Mouse (Mus musculus) CH12.LX (cell line): ENCODE results near the gene Kif1a.

ENCODE experiments used
- CTCF ChIP-seq, 2 experiments: IDR thresholded peaks in 1 of 2; conservative IDR thresholded peaks in 1 of 2; 2 replicates each; pipeline ENCODE4 v1.5.1; 2011 to 2012; ENCODE audit warnings: low read depth in 2 of 2, low read length in 2 of 2, improper control_type of control experiment in 1 of 2, inconsistent platforms in 1 of 2, mild to moderate bottlenecking in 1 of 2, moderate library complexity in 1 of 2
- EP300 ChIP-seq: IDR thresholded peaks from 2 replicates; pipeline ENCODE4 v1.6.1; 2011; ENCODE audit warnings: low read length, improper control_type of control experiment
- MAX ChIP-seq: IDR thresholded peaks from 2 replicates; pipeline ENCODE4 v1.6.1; 2011; ENCODE audit warnings: low read length, improper control_type of control experiment
- MEF2A ChIP-seq: IDR thresholded peaks from 2 replicates; pipeline ENCODE4 v1.6.1; 2014; ENCODE audit warnings: low read depth, mild to moderate bottlenecking, inconsistent platforms, low read length, improper control_type of control experiment, borderline replicate concordance
- MXI1 ChIP-seq: IDR thresholded peaks from 2 replicates; pipeline ENCODE4 v1.6.1; 2011; ENCODE audit warnings: mild to moderate bottlenecking, low read depth, low read length, improper control_type of control experiment
- MYC ChIP-seq: IDR thresholded peaks from 2 replicates; pipeline ENCODE4 v1.6.1; 2011; ENCODE audit warnings: low read depth, mild to moderate bottlenecking, improper control_type of control experiment, low read length
- POLR2A ChIP-seq: IDR thresholded peaks from 2 replicates; pipeline ENCODE4 v1.6.1; 2011; ENCODE audit warnings: low read depth, mild to moderate bottlenecking, improper control_type of control experiment, low read length
- POLR2AphosphoS2 ChIP-seq: IDR thresholded peaks from 2 replicates; pipeline ENCODE4 v1.6.1; 2011; ENCODE audit warnings: low read depth, low read length, improper control_type of control experiment
- TBP ChIP-seq: conservative IDR thresholded peaks from 2 replicates; pipeline ENCODE4 v1.6.1; 2011; ENCODE audit warnings: low read depth, low read length, improper control_type of control experiment
- TCF12 ChIP-seq: IDR thresholded peaks from 2 replicates; pipeline ENCODE4 v1.6.1; 2014; ENCODE audit warnings: low read depth, mild to moderate bottlenecking, inconsistent platforms, low read length, improper control_type of control experiment
- USF2 ChIP-seq: conservative IDR thresholded peaks from 2 replicates; pipeline ENCODE4 v1.6.1; 2011; ENCODE audit warnings: low read depth, low read length, improper control_type of control experiment
- ZC3H11A ChIP-seq: IDR thresholded peaks from 2 replicates; pipeline ENCODE4 v1.6.1; 2012; ENCODE audit warnings: low read depth, mild to moderate bottlenecking, inconsistent platforms, low read length, improper control_type of control experiment

DNA sequence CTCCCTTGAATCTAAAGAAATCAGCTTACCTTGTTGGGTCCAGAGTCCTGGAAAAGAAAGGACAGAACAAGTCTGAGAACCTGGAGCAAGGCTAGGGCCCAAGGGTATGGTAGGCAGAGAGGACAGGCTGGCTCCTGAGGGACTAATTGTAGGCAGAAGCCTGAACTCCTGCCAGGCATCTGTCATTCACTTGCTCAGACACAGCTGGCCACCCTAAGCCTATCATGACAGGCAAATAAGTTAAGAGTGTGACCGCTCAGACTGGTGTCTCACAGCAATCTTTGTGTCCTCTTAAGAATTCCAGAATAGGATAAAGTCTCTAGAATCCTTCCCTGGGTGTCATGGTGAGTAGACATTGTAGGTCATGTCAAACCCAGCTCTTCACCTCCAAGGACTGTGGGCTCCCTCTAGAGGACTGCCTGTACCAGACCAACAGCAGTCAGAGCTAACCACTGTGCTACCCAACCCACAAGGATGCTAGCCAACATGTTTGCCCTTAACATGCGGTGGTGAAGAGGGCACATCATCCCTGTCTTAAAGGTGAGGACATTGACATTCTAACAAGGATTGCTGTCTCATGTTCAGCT, 29.4 kb downstream of the Kif1a start:
- TF ChIP-seq CTCF (conservative IDR thresholded peaks at IDR 0.05 in 1 of 2, IDR thresholded peaks at IDR 0.05 in 1 of 2; ENCODE audit: low read depth in 2 of 2, low read length in 2 of 2), result peak; percentile 41 to 95; a peak in 3 of 4 replicates
- no peak for TF ChIP-seq TBP
- TF ChIP-seq POLR2A, result no peak
- 0 out of 2 replicates have a peak, but pooled peaks have one; percentile 31 for TF ChIP-seq TCF12
- TF ChIP-seq MEF2A, result no peak
- no peak for TF ChIP-seq USF2
- no peak for TF ChIP-seq EP300
- TF ChIP-seq MXI1, result no peak
- TF ChIP-seq MYC, result no peak; the same call in 1 of the 2 replicates
- TF ChIP-seq POLR2AphosphoS2, result no peak
- TF ChIP-seq ZC3H11A, result no peak
- TF ChIP-seq MAX, result 0 out of 2 replicates have a peak, but pooled peaks have one; percentile 23
